Mouse (Mus musculus): ENCODE measurements around the gene Zfp429. TPM values are rescaled to one million over a fixed set of nuclear protein-coding genes. Genes with fewer than 3 reads are reported as not detected.

The Zfp429 gene
- polyA plus RNA-seq, 1 experiment from 2014 or later = 5.0 TPM

DNA sequence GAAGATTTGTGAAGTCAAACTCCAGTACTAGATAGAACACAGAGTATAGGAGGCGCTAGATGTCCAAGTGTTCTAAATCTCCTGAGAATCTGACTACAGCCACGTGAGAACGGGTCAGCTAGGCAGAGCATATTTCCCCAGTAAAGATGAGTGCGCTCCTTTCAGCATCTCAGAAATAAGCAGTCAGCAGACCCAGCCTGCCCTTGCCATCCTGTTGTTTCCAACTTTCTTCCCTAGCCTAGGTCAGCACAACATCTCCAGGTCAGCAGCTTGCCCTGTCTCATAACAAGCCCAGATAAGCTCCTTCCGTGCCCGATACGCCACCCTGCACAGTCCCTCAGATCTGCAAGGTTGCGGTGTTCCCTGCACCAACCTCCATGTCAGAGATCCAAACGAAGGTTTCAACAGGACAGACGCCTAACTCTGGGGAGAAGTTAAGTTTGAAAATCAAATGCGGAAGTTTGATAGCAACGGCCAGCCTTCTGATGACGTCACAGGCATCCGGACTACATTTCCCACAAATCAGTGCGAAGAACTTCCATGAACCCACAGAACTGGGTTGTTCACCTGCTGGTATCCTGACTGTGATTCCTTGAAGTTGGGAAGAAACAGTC, 39.4 kb downstream of the Zfp429 start, which contains the start of the genes Gm28044 and Zfp953:
TSS of gene Gm28044 (minus strand) at position 406 of the 614 bp plus-strand sequence.
TSS of gene Zfp953 (minus strand) at position 475 of the 614 bp plus-strand sequence.
- peak; percentile 62 for TF ChIP-seq CTCF (IDR thresholded peaks at IDR 0.05; ENCODE audit: low read depth)
- peak within 1 kb of the TSS; percentile 67 for H3K27ac ChIP-seq (ENCODE audit: low read depth, low read length)
- peaks cover 5% of the 10 kb centered on the region; the same call in 1 of the 2 replicates for H3K4me1 ChIP-seq (replicated peaks; ENCODE audit: control insufficient read depth, insufficient read depth, low read length)
- no peaks in the 10 kb centered on the region for H3K36me3 ChIP-seq (ENCODE audit: control insufficient read depth, insufficient read depth)
- no peaks in the 10 kb centered on the region for H3K9me3 ChIP-seq (ENCODE audit: control insufficient read depth)
- WGBS = under 1% methylated on average over 15 of the region's 15 CpGs
- ATAC-seq = peak; percentile 96
- peak within 1 kb of the TSS; percentile 78 for H3K4me3 ChIP-seq (ENCODE audit: low read depth, low read length)
- H3K4me2 ChIP-seq (replicated peaks; ENCODE audit: low read depth) = peak within 1 kb of the TSS; percentile 67
- no peaks in the 10 kb centered on the region for H3K27me3 ChIP-seq (replicated peaks; ENCODE audit: control insufficient read depth, insufficient read depth, low read length)
- peak within 1 kb of the TSS; percentile 55 for H3K9ac ChIP-seq (ENCODE audit: low read depth, low read length)

DNA sequence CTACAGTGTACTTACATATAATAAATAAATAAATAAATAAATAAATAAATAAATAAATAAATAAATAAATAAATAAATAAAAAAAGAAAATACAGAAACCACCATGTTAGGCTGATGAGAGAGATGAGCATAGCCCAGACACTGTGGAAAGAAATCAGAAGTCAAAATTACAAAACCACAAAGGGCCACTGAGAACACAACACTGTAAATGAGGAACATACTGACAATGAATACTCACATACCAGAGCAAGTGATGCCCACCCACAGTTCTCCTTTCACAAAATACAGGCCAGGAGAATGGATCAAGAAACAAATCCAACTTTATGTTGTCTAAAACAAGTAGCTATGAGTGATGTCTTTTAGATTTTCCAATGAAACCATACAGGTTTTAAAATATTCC, 47.8 kb downstream of the Zfp429 start:
- H3K4me2 ChIP-seq (replicated peaks; ENCODE audit: low read depth) = no peak overlapping the region
- no peak overlapping the region for H3K4me3 ChIP-seq (ENCODE audit: low read depth, low read length)
- no peak for TF ChIP-seq CTCF (IDR thresholded peaks at IDR 0.05; ENCODE audit: low read depth)
- no peaks in the 10 kb centered on the region for H3K9me3 ChIP-seq (ENCODE audit: control insufficient read depth)
- H3K36me3 ChIP-seq (ENCODE audit: control insufficient read depth, insufficient read depth) = no peaks in the 10 kb centered on the region
- no peaks in the 10 kb centered on the region for H3K4me1 ChIP-seq (replicated peaks; ENCODE audit: control insufficient read depth, insufficient read depth, low read length)
- H3K27ac ChIP-seq (ENCODE audit: low read depth, low read length) = no peak overlapping the region
- ATAC-seq = no peak
- H3K9ac ChIP-seq (ENCODE audit: low read depth, low read length) = no peak overlapping the region
- H3K27me3 ChIP-seq (replicated peaks; ENCODE audit: control insufficient read depth, insufficient read depth, low read length) = no peaks in the 10 kb centered on the region

DNA sequence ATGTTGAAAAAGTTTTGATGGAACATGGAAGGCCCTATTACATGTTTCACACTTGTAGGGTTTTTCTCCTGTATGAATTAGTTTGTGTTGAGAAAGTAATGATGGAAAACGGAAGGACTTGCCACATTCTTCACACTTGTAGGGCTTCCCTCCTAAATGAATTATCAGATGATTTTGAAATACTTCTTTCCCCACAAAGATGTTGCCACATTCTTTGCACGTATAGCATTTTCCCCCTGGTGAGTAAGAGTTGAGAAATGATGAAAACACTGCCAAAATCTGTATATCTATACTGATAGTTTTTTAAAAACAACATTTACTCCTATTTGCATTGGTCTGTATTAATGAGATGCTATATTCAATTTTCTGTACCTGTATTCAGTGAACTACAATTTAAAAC, 56.2 kb downstream of the Zfp429 start:
- no peak for ATAC-seq

More for the DNA sequence above, 56.2 kb downstream of the Zfp429 start:
- Histone ChIP-seq H3K4me2 (replicated peaks; ENCODE audit: low read depth) (no peak overlapping the region), H3K9me3 (ENCODE audit: control insufficient read depth) (no peaks in the 10 kb centered on the region), H3K4me1 (replicated peaks; ENCODE audit: control insufficient read depth, insufficient read depth, low read length) (no peaks in the 10 kb centered on the region), H3K27ac (ENCODE audit: low read depth, low read length) (no peak overlapping the region), H3K27me3 (replicated peaks; ENCODE audit: control insufficient read depth, insufficient read depth, low read length) (no peaks in the 10 kb centered on the region), H3K4me3 (ENCODE audit: low read depth, low read length) (no peak overlapping the region), H3K9ac (ENCODE audit: low read depth, low read length) (no peak overlapping the region), H3K36me3 (ENCODE audit: control insufficient read depth, insufficient read depth) (peaks cover 18% of the 10 kb centered on the region)
- TF ChIP-seq CTCF (IDR thresholded peaks at IDR 0.05; ENCODE audit: low read depth) = no peak
- WGBS = 92% methylated on average over 2 of the region's 2 CpGs

Other genes starting within 250 kb of the Zfp429 start
- 2.9 and 3.9 TPM in 2 replicates for gene Rsl1, start 226.6 kb downstream of the Zfp429 start, polyA plus RNA-seq (2015; fragmentation: Nextera tagmentation; extraction: Ambion mirVana)
- gene Zfp455, start 205.3 kb downstream of the Zfp429 start, polyA plus RNA-seq (2015; fragmentation: Nextera tagmentation; extraction: Ambion mirVana) = 1.2 and 1.5 TPM in 2 replicates
- 0.77 and 1.1 TPM in 2 replicates for gene Zfp458, start 121.4 kb downstream of the Zfp429 start, polyA plus RNA-seq (2015; fragmentation: Nextera tagmentation; extraction: Ambion mirVana)
- gene Zfp457, start 93.3 kb downstream of the Zfp429 start, polyA plus RNA-seq (2015; fragmentation: Nextera tagmentation; extraction: Ambion mirVana) = 0.27 and 0.46 TPM in 2 replicates
- gene Zfp595, start 67.2 kb downstream of the Zfp429 start, polyA plus RNA-seq (2015; fragmentation: Nextera tagmentation; extraction: Ambion mirVana) = 1.0 and 1.1 TPM in 2 replicates
- 0.26 TPM in 1 of 2 replicates, not detected in the other for gene Gm28044, start 39.3 kb downstream of the Zfp429 start, polyA plus RNA-seq (2015; fragmentation: Nextera tagmentation; extraction: Ambion mirVana)
- gene Zfp953, start 39.2 kb downstream of the Zfp429 start, polyA plus RNA-seq (2015; fragmentation: Nextera tagmentation; extraction: Ambion mirVana) = 0.83 and 0.90 TPM in 2 replicates
- 0.38 and 0.42 TPM in 2 replicates for gene Gm28041, start 24.1 kb downstream of the Zfp429 start, polyA plus RNA-seq (2015; fragmentation: Nextera tagmentation; extraction: Ambion mirVana)
- gene Zfp456, start 24.0 kb downstream of the Zfp429 start, polyA plus RNA-seq (2015; fragmentation: Nextera tagmentation; extraction: Ambion mirVana) = 1.1 and 1.4 TPM in 2 replicates
- 1.1 and 1.2 TPM in 2 replicates for gene Zfp459, start 21.6 kb upstream of the Zfp429 start, polyA plus RNA-seq (2015; fragmentation: Nextera tagmentation; extraction: Ambion mirVana)
- 3.0 and 3.2 TPM in 2 replicates for gene Zfp874a, start 51.8 kb upstream of the Zfp429 start, polyA plus RNA-seq (2015; fragmentation: Nextera tagmentation; extraction: Ambion mirVana)
- gene Zfp874b, start 84.4 kb upstream of the Zfp429 start, polyA plus RNA-seq (2015; fragmentation: Nextera tagmentation; extraction: Ambion mirVana) = 1.2 and 1.3 TPM in 2 replicates
- gene Zfp58, start 100.7 kb upstream of the Zfp429 start, polyA plus RNA-seq (2015; fragmentation: Nextera tagmentation; extraction: Ambion mirVana) = 4.1 and 4.7 TPM in 2 replicates
- gene Gm26965, start 126.3 kb upstream of the Zfp429 start, polyA plus RNA-seq (2015; fragmentation: Nextera tagmentation; extraction: Ambion mirVana) = not detected in 2 replicates
- gene Zfp87, start 126.4 kb upstream of the Zfp429 start, polyA plus RNA-seq (2015; fragmentation: Nextera tagmentation; extraction: Ambion mirVana) = 23.2 and 23.9 TPM in 2 replicates
- gene Zfp748, start 154.0 kb upstream of the Zfp429 start, polyA plus RNA-seq (2015; fragmentation: Nextera tagmentation; extraction: Ambion mirVana) = 2.9 and 3.7 TPM in 2 replicates
- 1.9 and 2.3 TPM in 2 replicates for gene Zfp729b, start 209.9 kb upstream of the Zfp429 start, polyA plus RNA-seq (2015; fragmentation: Nextera tagmentation; extraction: Ambion mirVana)
- gene Gm49345, start 237.9 kb upstream of the Zfp429 start, polyA plus RNA-seq (2015; fragmentation: Nextera tagmentation; extraction: Ambion mirVana) = not detected in 2 replicates
- gene Zfp729a, start 238.0 kb upstream of the Zfp429 start, polyA plus RNA-seq (2015; fragmentation: Nextera tagmentation; extraction: Ambion mirVana) = 1.8 and 1.9 TPM in 2 replicates

All from intestine, postnatal 0 days (tissue).